Comparison of ENCODE assay signal across 24 mouse cellular contexts in the genomic region with DNA sequence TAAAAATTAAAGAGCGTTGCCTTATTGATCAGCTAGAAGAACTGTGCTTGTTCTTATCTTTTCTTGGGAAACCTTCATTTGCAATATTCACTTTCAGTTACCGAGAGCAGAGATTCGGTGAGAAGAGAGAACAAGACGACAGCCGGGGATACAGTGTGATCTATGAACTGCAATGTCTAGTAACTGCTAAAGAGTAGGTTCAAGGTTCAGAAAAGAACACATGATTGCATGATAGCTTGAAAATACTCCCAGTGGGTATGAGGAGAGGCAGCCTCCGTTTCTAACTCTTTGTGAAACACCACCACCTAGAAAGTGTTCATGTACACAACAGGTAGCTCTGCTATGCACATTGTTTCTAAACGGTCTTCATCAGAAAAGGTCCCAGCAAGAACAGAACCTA. TPM values are rescaled to one million over a fixed set of nuclear protein-coding genes. Genes with fewer than 3 reads are reported as not detected.
DNase-seq lines count a peak whose midpoint lies in the region; ATAC-seq and TF ChIP-seq lines count a peak whose summit lies in the region.
"Had no signal": no experiment of that assay in that cellular context is flagged by ENCODE, and none has a peak within 500 bp of the region (broad histone marks: within the 10 kb centered on the region; RNA-seq: fewer than 3 reads in every experiment).

No protein-coding gene starts in this region.

- ATAC-seq in intestine, embryonic 15.5 days = peak; percentile 78
- peak; percentile 89 for ATAC-seq in intestine, postnatal 0 days
- ATAC-seq in forebrain, postnatal 0 days = no peak
- ATAC-seq: activated CD4-positive, CD25-positive, alpha-beta regulatory T cell, adult 4 months; CD4-positive, CD25-positive, alpha-beta regulatory T cell, adult 4 months; forebrain, embryonic 13.5 days; forebrain, embryonic 15.5 days; Patski had no signal

- peak; percentile 5 for DNase-seq in kidney, adult 9 months
- DNase-seq in kidney, adult 8-10 months = no peak
- no peak for DNase-seq in ovary, postnatal 14 days (ENCODE audit: low spot score)
- no peak for DNase-seq in forebrain, postnatal 0 days
- DNase-seq: adrenal gland, adult 8-10 months; adrenal gland, postnatal 14 days; adrenal gland, postnatal 36 days; B cell, adult 2 months; cerebellum, adult 11-12 months; cerebellum, adult 2 months; cerebellum, adult 9-10 months; cerebellum, postnatal 10 days; cerebellum, postnatal 25 days had no signal

- H3K9me3 ChIP-seq in intestine, embryonic 15.5 days = no peaks in the 10 kb centered on the region
- H3K9me3 ChIP-seq in intestine, postnatal 0 days (ENCODE audit: control insufficient read depth) = no peaks in the 10 kb centered on the region
- H3K9me3 ChIP-seq in forebrain, postnatal 0 days (ENCODE audit: low read length) = no peaks in the 10 kb centered on the region
- H3K9me3 ChIP-seq: embryonic facial prominence, embryonic 10.5 days; embryonic facial prominence, embryonic 12.5 days; forebrain, embryonic 13.5 days; forebrain, embryonic 15.5 days had no signal

- H3K4me3 ChIP-seq in intestine, embryonic 15.5 days (replicated peaks) = no peak overlapping the region
- H3K4me3 ChIP-seq in intestine, postnatal 0 days (ENCODE audit: low read depth, low read length) = no peak overlapping the region
- no peak overlapping the region for H3K4me3 ChIP-seq in forebrain, postnatal 0 days (ENCODE audit: low read depth, low read length)
- H3K4me3 ChIP-seq: embryonic facial prominence, embryonic 10.5 days; embryonic facial prominence, embryonic 12.5 days; forebrain, embryonic 13.5 days; forebrain, embryonic 15.5 days had no signal

- H3K36me3 ChIP-seq in intestine, embryonic 15.5 days = no peaks in the 10 kb centered on the region
- H3K36me3 ChIP-seq in intestine, postnatal 0 days (ENCODE audit: control insufficient read depth, insufficient read depth) = 0 out of 2 replicates have a peak, but pooled peaks cover 4% of the 10 kb centered on the region
- H3K36me3 ChIP-seq in forebrain, postnatal 0 days (ENCODE audit: insufficient read depth) = no peaks in the 10 kb centered on the region
- H3K36me3 ChIP-seq: embryonic facial prominence, embryonic 10.5 days; embryonic facial prominence, embryonic 12.5 days; forebrain, embryonic 15.5 days; G1E had no signal

- no peak overlapping the region for H3K9ac ChIP-seq in intestine, embryonic 15.5 days
- H3K9ac ChIP-seq in intestine, postnatal 0 days (ENCODE audit: low read depth, low read length) = no peak overlapping the region
- H3K9ac ChIP-seq in forebrain, postnatal 0 days = no peak overlapping the region
- H3K9ac ChIP-seq: embryonic facial prominence, embryonic 12.5 days; forebrain, embryonic 13.5 days; forebrain, embryonic 15.5 days had no signal

- H3K4me2 ChIP-seq in intestine, embryonic 15.5 days (replicated peaks) = no peak overlapping the region
- no peak overlapping the region for H3K4me2 ChIP-seq in intestine, postnatal 0 days (replicated peaks; ENCODE audit: low read depth)
- H3K4me2 ChIP-seq in forebrain, postnatal 0 days (ENCODE audit: low read depth) = no peak overlapping the region
- H3K4me2 ChIP-seq: embryonic facial prominence, embryonic 12.5 days; forebrain, embryonic 13.5 days; forebrain, embryonic 15.5 days had no signal

- no peaks in the 10 kb centered on the region for H3K27me3 ChIP-seq in intestine, embryonic 15.5 days (replicated peaks)
- H3K27me3 ChIP-seq in intestine, postnatal 0 days (replicated peaks; ENCODE audit: control insufficient read depth, insufficient read depth, low read length) = no peaks in the 10 kb centered on the region
- H3K27me3 ChIP-seq in forebrain, postnatal 0 days (ENCODE audit: insufficient read depth, low read length) = no peaks in the 10 kb centered on the region
- H3K27me3 ChIP-seq: CH12.LX; embryonic facial prominence, embryonic 12.5 days; forebrain, embryonic 13.5 days; forebrain, embryonic 15.5 days had no signal

- H3K4me1 ChIP-seq in intestine, embryonic 15.5 days (replicated peaks) = no peaks in the 10 kb centered on the region
- H3K4me1 ChIP-seq in intestine, postnatal 0 days (replicated peaks; ENCODE audit: control insufficient read depth, insufficient read depth, low read length) = no peaks in the 10 kb centered on the region; the same call in 1 of the 2 replicates
- H3K4me1 ChIP-seq in forebrain, postnatal 0 days (ENCODE audit: insufficient read depth) = no peaks in the 10 kb centered on the region

- 67% methylated on average over 7 of the region's 7 CpGs for WGBS in intestine, embryonic 15.5 days
- 34% methylated on average over 7 of the region's 7 CpGs for WGBS in intestine, postnatal 0 days
- 88% methylated on average over 7 of the region's 7 CpGs for WGBS in forebrain, postnatal 0 days

- TF ChIP-seq CTCF in intestine, postnatal 0 days (IDR thresholded peaks at IDR 0.05; ENCODE audit: low read depth) = no peak
- TF ChIP-seq CTCF in forebrain, postnatal 0 days (IDR thresholded peaks at IDR 0.05; ENCODE audit: low read depth) = no peak

- H3K27ac ChIP-seq in intestine, embryonic 15.5 days = no peak overlapping the region
- H3K27ac ChIP-seq in intestine, postnatal 0 days (ENCODE audit: low read depth, low read length) = peak overlapping the region; percentile 42
- no peak overlapping the region for H3K27ac ChIP-seq in forebrain, postnatal 0 days (ENCODE audit: low read depth, low read length)
- H3K27ac ChIP-seq: embryonic facial prominence, embryonic 10.5 days; embryonic facial prominence, embryonic 12.5 days; forebrain, embryonic 13.5 days; forebrain, embryonic 15.5 days had no signal

RNA-seq across cellular contexts. Expression of a gene that starts 55.8 kb away (rescaled TPM):
- polyA plus RNA-seq in intestine, embryonic 15.5 days (2015; fragmentation: Nextera tagmentation; extraction: Ambion mirVana) = 36.5 and 41.1 TPM in 2 replicates
- 87.8 and 91.4 TPM in 2 replicates for polyA plus RNA-seq in intestine, postnatal 0 days (2015; fragmentation: Nextera tagmentation; extraction: Ambion mirVana)
- total RNA-seq in forebrain, postnatal 0 days (2014; rRNA removed) = 1.3 and 3.5 TPM in 2 replicates
- polyA plus RNA-seq in forebrain, postnatal 0 days (2015; fragmentation: Nextera tagmentation; extraction: Ambion mirVana) = 1.2 and 1.4 TPM in 2 replicates
- total RNA-seq: CH12.LX had no signal
- polyA plus RNA-seq: activated CD4-positive, CD25-positive, alpha-beta regulatory T cell, adult 4 months; CD4-positive, CD25-positive, alpha-beta regulatory T cell, adult 4 months; G1E had no signal

Comparison
In these comparisons a context has a peak if more than half of its experiments do, and no peak if none do; other contexts are left out.
1. RNA of a gene that starts 55.8 kb away (polyA plus RNA-seq): 87.8 to 91.4 TPM in intestine, postnatal 0 days and 36.5 to 41.1 TPM in intestine, embryonic 15.5 days; 1.2 to 1.4 TPM in forebrain, postnatal 0 days; every median in the first group is over 10 times any median in the second.